Mouse (Mus musculus): Measurements from ENCODE around the gene Ggt7. TPM values are rescaled to one million over a fixed set of nuclear protein-coding genes. Genes with fewer than 3 reads are reported as not detected.
A peak's percentile ranks its signal among the peaks of the same experiment; 100 is the strongest.

Ggt7 gene
- polyA plus RNA-seq, 1 experiment: 264 TPM

- H3K4me3 ChIP-seq (ENCODE audit: insufficient read depth, low read length): peak overlapping the region; percentile 55
- TF ChIP-seq POLR2A (IDR thresholded peaks at IDR 0.05; ENCODE audit: extremely low read depth, insufficient read depth, low read length): peak; percentile 67; the same call in 1 of the 2 replicates
- TF ChIP-seq CTCF (IDR thresholded peaks at IDR 0.05; ENCODE audit: extremely low read depth, insufficient read depth, low read length): no peak
- H3K27ac ChIP-seq (ENCODE audit: insufficient read depth, low read length): peak overlapping the region; percentile 76
- H3K4me1 ChIP-seq (ENCODE audit: control insufficient read depth, insufficient read depth, low read length): peaks cover 5% of the 10 kb centered on the region; the same call in 1 of the 2 replicates
Measured at GRCm38 (mm10) chr2:155514666-155515065, 3.4 kb downstream of the Ggt7 start.

- H3K27ac ChIP-seq (ENCODE audit: insufficient read depth, low read length): peak overlapping the region; percentile 76; the same call in 1 of the 2 replicates
- TF ChIP-seq POLR2A (IDR thresholded peaks at IDR 0.05; ENCODE audit: extremely low read depth, insufficient read depth, low read length) (peak; percentile 88), CTCF (IDR thresholded peaks at IDR 0.05; ENCODE audit: extremely low read depth, insufficient read depth, low read length) (no peak)
Measured at GRCm38 (mm10) chr2:155513543-155513942, 4.5 kb downstream of the Ggt7 start.

GRCm38 (mm10) chr2:155512479-155512878 is 5.6 kb downstream of the Ggt7 start:
- TF ChIP-seq POLR2A (IDR thresholded peaks at IDR 0.05; ENCODE audit: extremely low read depth, insufficient read depth, low read length) (no peak), CTCF (IDR thresholded peaks at IDR 0.05; ENCODE audit: extremely low read depth, insufficient read depth, low read length) (peak; percentile 65)
- H3K27ac ChIP-seq (ENCODE audit: insufficient read depth, low read length): no peak overlapping the region

More at GRCm38 (mm10) chr2:155513543-155513942, 4.5 kb downstream of the Ggt7 start:
- H3K4me1 ChIP-seq (ENCODE audit: control insufficient read depth, insufficient read depth, low read length): peaks cover 2% of the 10 kb centered on the region; the same call in 1 of the 2 replicates
- H3K4me3 ChIP-seq (ENCODE audit: insufficient read depth, low read length): peak overlapping the region; percentile 55

GRCm38 (mm10) chr2:155507721-155508470 is 10.1 kb downstream of the Ggt7 start:
- peaks cover 10% of the 10 kb centered on the region for H3K4me1 ChIP-seq (ENCODE audit: control insufficient read depth, insufficient read depth, low read length)
- no peak overlapping the region for H3K27ac ChIP-seq (ENCODE audit: insufficient read depth, low read length)
- no peak overlapping the region for H3K4me3 ChIP-seq (ENCODE audit: insufficient read depth, low read length)
- no peak for TF ChIP-seq CTCF (IDR thresholded peaks at IDR 0.05; ENCODE audit: extremely low read depth, insufficient read depth, low read length)
- no peak for TF ChIP-seq POLR2A (IDR thresholded peaks at IDR 0.05; ENCODE audit: extremely low read depth, insufficient read depth, low read length)

More at GRCm38 (mm10) chr2:155512479-155512878, 5.6 kb downstream of the Ggt7 start:
- H3K4me1 ChIP-seq (ENCODE audit: control insufficient read depth, insufficient read depth, low read length): peaks cover 7% of the 10 kb centered on the region
- 0 out of 2 replicates have a peak overlapping the region, but pooled peaks have one; percentile 3 for H3K4me3 ChIP-seq (ENCODE audit: insufficient read depth, low read length)

GRCm38 (mm10) chr2:155505811-155506210 is 12.2 kb downstream of the Ggt7 start:
- no peak for TF ChIP-seq CTCF (IDR thresholded peaks at IDR 0.05; ENCODE audit: extremely low read depth, insufficient read depth, low read length)
- TF ChIP-seq POLR2A (IDR thresholded peaks at IDR 0.05; ENCODE audit: extremely low read depth, insufficient read depth, low read length): no peak
- Histone ChIP-seq H3K27ac (ENCODE audit: insufficient read depth, low read length) (no peak overlapping the region), H3K4me3 (ENCODE audit: insufficient read depth, low read length) (no peak overlapping the region), H3K4me1 (ENCODE audit: control insufficient read depth, insufficient read depth, low read length) (peaks cover 7% of the 10 kb centered on the region)

GRCm38 (mm10) chr2:155504440-155505355 is 13.3 kb downstream of the Ggt7 start:
- Histone ChIP-seq H3K27ac (ENCODE audit: insufficient read depth, low read length) (no peak overlapping the region), H3K4me3 (ENCODE audit: insufficient read depth, low read length) (no peak overlapping the region), H3K4me1 (ENCODE audit: control insufficient read depth, insufficient read depth, low read length) (peaks cover 7% of the 10 kb centered on the region)
- no peak for TF ChIP-seq CTCF (IDR thresholded peaks at IDR 0.05; ENCODE audit: extremely low read depth, insufficient read depth, low read length)
- no peak for TF ChIP-seq POLR2A (IDR thresholded peaks at IDR 0.05; ENCODE audit: extremely low read depth, insufficient read depth, low read length)

- Histone ChIP-seq H3K27ac (ENCODE audit: insufficient read depth, low read length) (no peak overlapping the region), H3K4me3 (ENCODE audit: insufficient read depth, low read length) (no peak overlapping the region), H3K4me1 (ENCODE audit: control insufficient read depth, insufficient read depth, low read length) (peaks cover 3% of the 10 kb centered on the region)
- TF ChIP-seq POLR2A (IDR thresholded peaks at IDR 0.05; ENCODE audit: extremely low read depth, insufficient read depth, low read length) (no peak), CTCF (IDR thresholded peaks at IDR 0.05; ENCODE audit: extremely low read depth, insufficient read depth, low read length) (no peak)
Measured at GRCm38 (mm10) chr2:155502596-155502995, 15.4 kb downstream of the Ggt7 start.

- no peak for TF ChIP-seq POLR2A (IDR thresholded peaks at IDR 0.05; ENCODE audit: extremely low read depth, insufficient read depth, low read length)
- TF ChIP-seq CTCF (IDR thresholded peaks at IDR 0.05; ENCODE audit: extremely low read depth, insufficient read depth, low read length): no peak
- Histone ChIP-seq H3K4me3 (ENCODE audit: insufficient read depth, low read length) (no peak overlapping the region), H3K4me1 (ENCODE audit: control insufficient read depth, insufficient read depth, low read length) (no peaks in the 10 kb centered on the region), H3K27ac (ENCODE audit: insufficient read depth, low read length) (no peak overlapping the region)
Measured at GRCm38 (mm10) chr2:155490998-155491397, 27.0 kb downstream of the Ggt7 start.

- Histone ChIP-seq H3K27ac (ENCODE audit: insufficient read depth, low read length) (no peak overlapping the region), H3K4me3 (ENCODE audit: insufficient read depth, low read length) (no peak overlapping the region), H3K4me1 (ENCODE audit: control insufficient read depth, insufficient read depth, low read length) (no peaks in the 10 kb centered on the region)
- TF ChIP-seq CTCF (IDR thresholded peaks at IDR 0.05; ENCODE audit: extremely low read depth, insufficient read depth, low read length) (peak; percentile 48), POLR2A (IDR thresholded peaks at IDR 0.05; ENCODE audit: extremely low read depth, insufficient read depth, low read length) (no peak)
Measured at GRCm38 (mm10) chr2:155482021-155482420, 36.0 kb downstream of the Ggt7 start.

Measured in cortical plate, adult 2 months (tissue).